Mouse (Mus musculus) embryonic stem cell, embryonic (primary cell): ENCODE results near the gene Pklr.

Experiments
- CTCF ChIA-PET, 4 experiments: fragments of 300-600 bp in 2 of 4; fragments of 350-600 bp in 2 of 4; sonication (Branson Sonifier 250); formaldehyde crosslinking; loops; one replicate each; lab custom pipeline; 2022; ENCODE audit warnings: inconsistent platforms in 2 of 4; lab: Charles Lee
- POLR2A ChIA-PET, 4 experiments: fragments of 300-600 bp in 2 of 4; fragments of 350-600 bp in 2 of 4; sonication (Branson Sonifier 250); formaldehyde crosslinking; loops; one replicate each; lab custom pipeline; 2022; ENCODE audit warnings: antibody characterized with exemption in 4 of 4, inconsistent platforms in 1 of 4; lab: Charles Lee

Gene Pklr

DNA sequence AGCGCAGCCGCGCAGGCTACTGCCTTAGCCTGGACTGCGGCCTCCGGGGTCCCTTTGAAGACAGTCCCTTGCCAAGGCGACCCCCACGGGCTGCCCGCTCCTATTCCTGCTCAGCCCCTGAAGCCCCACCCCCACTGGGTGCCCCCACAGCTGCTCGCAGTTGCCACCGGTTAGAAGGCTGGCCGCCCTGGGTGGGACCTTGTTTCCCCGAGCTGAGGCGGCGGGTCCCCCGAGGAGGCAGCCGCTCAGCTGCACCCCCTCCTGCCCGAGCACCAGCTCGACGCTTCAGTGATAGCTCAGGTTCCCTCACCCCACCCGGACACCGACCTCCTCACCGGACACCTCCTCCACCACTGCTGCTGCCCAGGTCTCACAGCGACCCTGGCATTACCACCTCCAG, 51.3 kb downstream of the Pklr start:
- POLR2A ChIA-PET = interaction anchor here (0.6 to 6.7 kb wide), 14 partner anchors 9 to 227 kb away, joined by 3 to 53 read pairs (median 9); partner anchors contain the start of genes Scamp3 (in 3 of the 4), Clk2 (in 1 of the 4) and Gba (in 1 of the 4)
- CTCF ChIA-PET = interaction anchor here in 2 of 4 experiments (0.7 to 2.3 kb wide), 3 partner anchors 51 to 59 kb away, joined by 3 to 7 read pairs (median 3); partner anchors contain the start of genes Krtcap2 (in 1 of the 2), Pklr (in 1 of the 2) and Trim46 (in 1 of the 2)

DNA sequence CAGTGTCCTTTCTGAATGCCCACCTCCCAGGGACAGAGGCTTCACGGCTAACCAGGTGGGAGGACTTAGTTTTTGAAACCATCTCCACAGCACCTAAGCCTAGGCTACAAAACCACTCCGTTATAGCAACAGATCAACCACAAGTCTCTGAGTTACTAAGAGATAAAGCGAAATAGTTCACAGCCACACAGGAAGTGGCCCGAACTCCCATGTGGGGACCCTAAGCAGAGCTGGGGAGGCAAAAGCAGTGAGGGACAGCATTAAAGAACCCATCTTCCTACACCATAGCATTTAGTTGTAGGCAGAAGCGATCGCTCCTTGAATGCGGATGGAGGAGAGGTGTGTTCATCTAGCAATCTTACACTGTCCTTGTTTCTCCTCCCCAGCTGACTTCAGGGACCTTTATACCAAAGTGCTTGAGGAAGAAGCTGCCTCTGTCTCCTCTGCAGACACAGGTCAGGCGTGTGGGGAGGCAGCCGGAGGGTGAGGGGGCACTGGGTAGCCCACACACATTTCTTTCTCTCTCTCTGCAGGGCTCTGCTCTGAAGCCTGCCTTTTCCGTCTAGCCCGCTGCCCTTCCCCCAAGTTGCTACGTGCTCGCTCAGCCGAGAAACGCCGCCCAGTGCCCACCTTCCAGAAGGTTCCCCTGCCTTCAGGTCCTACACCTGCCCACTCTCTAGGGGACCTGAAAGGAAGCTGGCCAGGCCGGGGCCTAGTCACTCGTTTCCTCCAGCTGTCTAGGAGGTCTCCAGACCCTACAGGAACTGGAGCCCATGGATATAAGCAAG, 51.9 kb downstream of the Pklr start:
- POLR2A ChIA-PET = interaction anchor here (0.6 to 6.7 kb wide), 21 partner anchors 8 to 129 kb away, joined by 3 to 53 read pairs (median 4); partner anchors contain the start of genes Scamp3 (in 3 of the 4), Gba (in 1 of the 4) and Hcn3 (in 1 of the 4)
- CTCF ChIA-PET = interaction anchor here in 3 of 4 experiments (0.8 to 1.5 kb wide), 6 partner anchors 28 to 94 kb away, joined by 3 to 4 read pairs (median 3); partner anchors contain the start of genes Krtcap2 (in 3 of the 3), Trim46 (in 3 of the 3) and Hcn3 (in 1 of the 3)

DNA sequence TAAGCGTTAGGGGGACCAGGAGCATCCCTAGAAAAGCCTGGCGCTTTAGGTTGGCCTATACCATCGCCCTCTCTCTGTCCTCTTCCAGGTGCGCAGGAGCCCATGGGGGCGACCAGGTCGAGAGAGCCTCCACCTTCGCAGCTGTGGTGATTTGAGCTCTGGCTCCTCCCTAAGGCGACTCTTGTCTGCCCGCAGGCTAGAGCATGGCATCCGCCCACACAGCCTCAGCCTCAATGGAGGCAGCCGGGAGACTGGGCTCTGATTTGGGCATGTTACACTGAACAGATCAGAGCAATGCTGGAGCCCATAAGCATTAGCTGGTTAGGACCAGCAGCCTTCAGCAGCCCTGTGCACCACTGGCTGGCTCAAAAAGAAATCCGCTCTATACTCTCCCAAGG, 52.5 kb downstream of the Pklr start:
- CTCF ChIA-PET = interaction anchor here in 2 of 4 experiments (0.8 to 1.5 kb wide), 5 partner anchors 29 to 94 kb away, joined by 3 to 4 read pairs (median 3); partner anchors contain the start of genes Krtcap2 (in 2 of the 2), Trim46 (in 2 of the 2) and Hcn3 (in 1 of the 2)
- POLR2A ChIA-PET = interaction anchor here in 3 of 4 experiments (0.8 to 6.7 kb wide), 17 partner anchors 10 to 129 kb away, joined by 3 to 53 read pairs (median 4); partner anchors contain the start of genes Scamp3 (in 2 of the 3), Gba (in 1 of the 3) and Hcn3 (in 1 of the 3)

DNA sequence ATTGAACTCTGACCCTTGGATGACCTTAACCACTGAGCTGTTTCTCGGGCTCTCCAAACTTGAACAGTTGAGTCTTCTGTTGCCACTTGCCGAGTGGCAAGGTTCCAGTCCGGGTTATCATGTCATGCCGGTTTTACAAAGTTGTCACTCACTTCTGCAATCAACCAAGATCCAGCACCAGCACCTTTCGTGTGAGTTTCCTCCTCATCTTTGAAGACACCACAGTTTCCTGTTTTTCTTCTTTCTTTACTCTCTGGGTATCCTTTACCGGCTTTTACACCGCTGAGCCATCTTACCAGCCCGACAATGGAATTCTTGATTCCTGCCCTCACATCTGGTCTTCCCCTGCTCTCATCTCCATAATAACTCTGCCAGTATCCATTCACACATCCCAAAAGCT, 54.5 kb downstream of the Pklr start:
- ChIA-PET POLR2A (interaction anchor here in 3 of 4 experiments (0.8 to 6.7 kb wide), 5 partner anchors 12 to 53 kb away, joined by 3 to 53 read pairs (median 4); partner anchors contain the start of gene Scamp3 (in 1 of the 3)), CTCF (interaction anchor here in 1 of 4 experiments (0.5 kb wide), 1 partner anchor 356 kb away, joined by 3 read pairs; no protein-coding TSS in a partner anchor)

DNA sequence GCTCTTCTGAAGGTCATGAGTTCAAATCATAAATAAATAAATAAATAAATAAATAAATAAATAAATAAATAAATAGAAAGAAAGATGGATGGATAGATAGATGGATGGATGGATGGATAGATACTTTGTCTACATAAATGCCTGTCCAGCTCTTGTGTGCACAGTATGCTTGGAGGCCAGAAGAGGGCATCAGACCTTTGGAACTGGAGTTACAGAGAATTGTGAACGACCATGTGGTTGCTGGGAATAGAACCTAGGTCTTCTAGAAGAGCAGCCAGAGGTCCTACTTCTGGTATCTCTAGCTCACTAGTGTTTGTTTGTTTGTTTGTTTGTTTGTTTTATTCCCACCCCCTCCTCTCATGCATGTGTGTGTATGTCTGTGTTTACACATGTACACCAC, 57.4 kb downstream of the Pklr start:
- ChIA-PET POLR2A (interaction anchor here in 2 of 4 experiments (0.9 to 2.0 kb wide), 7 partner anchors 9 to 20 kb away, joined by 3 to 6 read pairs (median 4); partner anchors contain the start of genes Fam189b (in 2 of the 2) and Gba (in 1 of the 2)), CTCF (interaction anchor here in 3 of 4 experiments (0.5 to 2.2 kb wide), 14 partner anchors 8 to 359 kb away, joined by 3 to 7 read pairs (median 4); partner anchors contain the start of genes Clk2 (in 1 of the 3), Fam189b (in 1 of the 3) and Hcn3 (in 1 of the 3))

DNA sequence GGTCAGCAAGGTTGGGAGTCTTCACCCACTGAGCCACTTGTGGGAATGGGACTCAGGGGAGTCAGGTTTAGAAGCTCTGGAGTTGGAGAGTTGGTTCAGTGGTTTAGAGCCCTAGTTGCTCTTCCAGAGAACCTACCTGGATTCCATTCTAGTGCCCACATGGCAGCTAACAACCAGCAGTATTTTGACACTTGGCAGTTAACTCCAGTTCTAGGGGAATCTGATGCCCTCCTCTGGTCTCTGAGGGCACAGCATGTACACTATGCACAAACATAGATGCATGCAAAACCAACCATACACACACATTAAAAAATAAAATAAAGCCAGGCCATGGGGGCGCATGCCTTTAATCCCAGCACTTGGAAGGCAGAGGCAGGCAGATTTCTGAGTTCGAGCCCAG, 57.9 kb downstream of the Pklr start:
- ChIA-PET CTCF (interaction anchor here in 3 of 4 experiments (0.5 to 2.2 kb wide), 13 partner anchors 9 to 360 kb away, joined by 3 to 7 read pairs (median 4); partner anchors contain the start of genes Clk2 (in 1 of the 3), Fam189b (in 1 of the 3) and Hcn3 (in 1 of the 3)), POLR2A (interaction anchor here in 2 of 4 experiments (0.9 to 2.0 kb wide), 7 partner anchors 8 to 20 kb away, joined by 3 to 6 read pairs (median 4); partner anchors contain the start of genes Fam189b (in 2 of the 2) and Gba (in 1 of the 2))
